Mouse (Mus musculus) heart, embryonic 12.5 days (tissue): ENCODE measurements around the gene Ndufs8. TPM values are rescaled to one million over a fixed set of nuclear protein-coding genes. Genes with fewer than 3 reads are reported as not detected.

Source experiments
- ATAC-seq: fragments of 200-750 bp; cut with Nextera tagmentation; 2 replicates; pipeline ENCODE4 v1.8.0; 2017; ENCODE audit warnings: moderate TSS enrichment, moderate library complexity; ENCODE audit not compliant: insufficient number of reproducible peaks, low FRiP score
- H3K27ac ChIP-seq: fragments of 300-500 bp; sonication (generic); 2 replicates; pipeline ENCODE4 v1.5.1; 2016; ENCODE audit warnings: mild to moderate bottlenecking, moderate library complexity; ENCODE audit not compliant: poor library complexity, severe bottlenecking
- H3K27me3 ChIP-seq: fragments of 300-500 bp; sonication (generic); replicated peaks from 2 replicates; pipeline ENCODE4 v1.6.1; 2016; ENCODE audit warnings: mild to moderate bottlenecking, moderate library complexity
- H3K36me3 ChIP-seq: fragments of 300-500 bp; sonication (generic); 2 replicates; pipeline ENCODE4 v1.6.1; 2016; ENCODE audit warnings: mild to moderate bottlenecking, moderate library complexity
- H3K4me1 ChIP-seq: fragments of 300-500 bp; sonication (generic); replicated peaks from 2 replicates; pipeline ENCODE4 v1.6.1; 2016; ENCODE audit warnings: mild to moderate bottlenecking
- H3K4me2 ChIP-seq: fragments of 300-500 bp; sonication (generic); 2 replicates; pipeline ENCODE4 v1.6.1; 2016; ENCODE audit warnings: mild to moderate bottlenecking, moderate library complexity
- H3K4me3 ChIP-seq: fragments of 300-500 bp; sonication (generic); 2 replicates; pipeline ENCODE4 v1.5.1; 2016; ENCODE audit warnings: mild to moderate bottlenecking
- H3K9ac ChIP-seq: fragments of 300-500 bp; sonication (generic); 2 replicates; pipeline ENCODE4 v1.6.1; 2016; ENCODE audit warnings: mild to moderate bottlenecking, moderate library complexity
- H3K9me3 ChIP-seq: fragments of 300-500 bp; sonication (generic); replicated peaks from 2 replicates; pipeline ENCODE4 v1.6.1; 2016; ENCODE audit warnings: mild to moderate bottlenecking, moderate library complexity
- WGBS: fragments of 180-500 bp; shearing (Covaris S2); methylation state at CpG from one replicate; pipeline ENCODE4 v1.1.7; 2016; 5-methylcytosine and 5-hydroxymethylcytosine counted together
- polyA plus RNA-seq: library from polyadenylated mRNA; unstranded; fragments of >200 nt; fragmentation: Nextera tagmentation; extraction: Ambion mirVana; gene quantifications from 2 replicates; pipeline ENCODE4 v1.2.1, GENCODE M21; 2016

The Ndufs8 gene
- polyA plus RNA-seq, 1 experiment from 2014 or later = 324 TPM

DNA sequence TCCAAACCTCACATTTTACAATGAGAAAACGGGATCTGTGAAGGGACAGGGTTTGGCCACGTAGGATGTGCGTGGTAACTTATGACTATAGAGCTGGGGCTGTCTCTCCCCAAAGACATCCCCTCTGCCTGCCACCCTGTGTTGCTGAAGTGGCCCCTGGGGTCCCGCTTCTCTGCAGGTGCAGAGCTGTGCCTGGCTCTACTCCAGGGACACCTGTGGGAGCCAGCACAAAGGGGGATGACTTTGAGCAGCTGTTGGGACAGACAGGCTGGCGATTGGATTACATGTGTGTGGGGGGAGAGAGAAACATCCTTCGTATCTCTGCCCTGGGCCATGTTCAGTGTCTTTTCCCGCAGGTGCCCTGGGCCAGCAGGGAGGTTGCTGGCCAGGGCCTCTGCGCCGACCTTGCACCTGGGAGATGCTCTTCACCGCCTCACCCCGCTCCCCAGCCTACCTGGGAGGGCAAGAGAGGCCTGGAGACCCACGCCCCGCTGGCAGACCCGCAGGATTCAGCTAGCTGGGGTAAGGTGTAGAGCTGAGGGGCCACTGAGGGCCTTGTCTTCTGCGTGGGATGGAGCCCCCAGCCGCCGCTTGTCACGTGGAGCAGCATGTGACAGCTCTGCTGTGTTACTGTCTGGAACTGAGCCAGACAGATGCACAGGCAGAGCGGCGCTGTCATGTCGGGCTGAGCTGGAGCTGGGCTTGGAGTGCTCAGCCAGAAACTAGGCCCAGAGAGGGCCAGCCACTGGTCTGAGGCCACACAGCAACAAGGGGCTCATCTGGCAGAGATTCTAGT lies 17.9 kb upstream of the Ndufs8 start:
- Histone ChIP-seq H3K4me3 (no peak overlapping the region), H3K9me3 (no peaks in the 10 kb centered on the region), H3K9ac (no peak overlapping the region), H3K4me1 (peaks cover 27% of the 10 kb centered on the region), H3K4me2 (no peak overlapping the region), H3K27ac (peak overlapping the region; percentile 53), H3K36me3 (no peaks in the 10 kb centered on the region), H3K27me3 (0 out of 2 replicates have a peak, but pooled peaks cover 4% of the 10 kb centered on the region)
- no peak for ATAC-seq
- WGBS = 66% methylated on average over 21 of the region's 21 CpGs

DNA sequence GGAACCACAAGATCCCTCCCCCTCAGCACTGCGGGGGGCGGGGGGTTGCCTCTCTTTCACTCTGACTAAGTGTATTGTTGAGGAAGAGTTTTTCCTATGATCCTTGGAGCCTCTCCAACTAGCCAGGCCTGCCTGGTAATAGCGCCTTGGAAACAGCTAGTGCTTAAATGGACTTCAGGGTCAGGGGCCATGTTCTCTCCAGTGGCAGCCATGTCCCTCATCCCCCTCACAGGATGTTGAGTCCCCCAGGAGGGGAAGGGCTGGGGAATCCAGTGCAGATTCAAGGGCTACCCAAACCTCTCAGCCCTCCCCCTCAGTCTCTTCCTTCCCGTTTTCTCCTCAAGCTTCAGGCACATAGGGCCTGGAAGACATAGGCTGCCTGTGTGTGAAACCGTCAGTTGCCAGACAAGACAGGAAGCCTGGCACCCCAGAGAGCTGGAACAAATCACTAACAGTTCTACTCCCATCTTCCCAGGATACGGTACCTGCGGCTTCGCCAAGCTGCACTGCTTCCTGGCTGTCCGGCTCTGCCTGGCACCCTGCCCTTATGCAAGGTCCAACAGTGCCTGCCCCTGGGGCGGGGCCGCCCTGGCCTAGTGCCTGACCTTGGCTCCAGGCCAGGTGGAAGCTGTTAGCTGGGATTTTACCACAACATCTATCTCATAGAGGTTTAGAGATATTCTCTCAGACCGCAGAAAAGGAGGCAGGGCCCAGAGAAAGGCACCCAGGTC lies 16.8 kb upstream of the Ndufs8 start, which contains the start of gene Aldh3b1:
Gene Aldh3b1 (minus strand): TSS at position 598 of the 731 bp plus-strand sequence.
- H3K36me3 ChIP-seq = no peaks in the 10 kb centered on the region
- WGBS = 38% methylated on average over 12 of the region's 12 CpGs

DNA sequence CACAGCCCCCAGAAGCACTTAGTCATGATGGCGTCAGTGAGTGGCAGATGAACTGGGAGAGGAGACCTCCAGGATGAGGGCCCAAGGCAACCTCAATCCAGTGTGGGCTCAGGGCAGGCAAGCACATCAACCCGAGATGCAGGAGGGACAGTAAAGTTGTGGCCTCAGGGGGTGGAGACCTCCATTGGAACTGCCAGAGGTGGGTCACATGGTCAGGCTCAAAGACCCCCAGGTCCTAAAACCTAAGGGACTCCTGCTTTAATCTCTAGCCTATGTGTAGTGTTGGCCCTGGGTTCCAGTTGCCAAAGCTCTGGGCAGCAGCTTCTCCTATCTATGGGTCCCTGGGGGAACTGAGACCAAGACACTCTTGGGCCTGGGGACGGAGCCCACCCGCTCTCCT lies 16.2 kb upstream of the Ndufs8 start:
- ATAC-seq = peak; percentile 8; the same call in 1 of the 2 replicates
- Histone ChIP-seq H3K4me1 (peaks cover 33% of the 10 kb centered on the region), H3K27me3 (no peaks in the 10 kb centered on the region), H3K4me3 (no peak overlapping the region), H3K36me3 (no peaks in the 10 kb centered on the region), H3K4me2 (no peak overlapping the region), H3K27ac (peak overlapping the region; percentile 53; the same call in 1 of the 2 replicates), H3K9me3 (no peaks in the 10 kb centered on the region), H3K9ac (no peak overlapping the region)
- WGBS = 82% methylated on average over 4 of the region's 4 CpGs

More for the DNA sequence above, 16.8 kb upstream of the Ndufs8 start, which contains the start of gene Aldh3b1:
- Histone ChIP-seq H3K4me2 (peak within 1 kb of the TSS; percentile 5; the same call in 1 of the 2 replicates), H3K9me3 (no peaks in the 10 kb centered on the region), H3K4me3 (no peak within 1 kb of the TSS), H3K4me1 (peaks cover 28% of the 10 kb centered on the region), H3K27me3 (0 out of 2 replicates have a peak, but pooled peaks cover 2% of the 10 kb centered on the region), H3K27ac (peak within 1 kb of the TSS; percentile 53), H3K9ac (no peak within 1 kb of the TSS)
- ATAC-seq = peak; percentile 78

DNA sequence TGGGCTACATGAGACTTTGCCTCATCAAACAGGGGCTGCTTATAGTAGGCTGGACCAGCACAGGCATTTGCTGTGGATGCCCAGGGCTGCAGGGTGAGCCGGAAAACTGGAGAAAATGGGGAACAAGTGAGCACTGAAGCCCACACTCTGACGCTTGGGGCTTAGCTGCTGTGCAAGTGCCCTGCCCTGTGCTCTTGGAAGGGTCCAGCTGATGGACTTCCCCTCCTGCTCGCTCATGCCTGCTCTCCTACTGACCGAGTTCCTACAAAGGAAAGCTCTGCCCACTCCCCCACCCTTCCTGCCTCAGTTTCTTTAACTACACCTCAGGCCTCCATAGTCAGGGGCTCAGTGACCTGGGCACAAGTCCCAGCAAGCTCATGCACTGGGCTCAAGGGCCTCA lies 15.4 kb upstream of the Ndufs8 start:
- H3K27me3 ChIP-seq = no peaks in the 10 kb centered on the region
- H3K36me3 ChIP-seq = no peaks in the 10 kb centered on the region
- no peaks in the 10 kb centered on the region for H3K9me3 ChIP-seq
- no peak overlapping the region for H3K27ac ChIP-seq
- H3K4me3 ChIP-seq = no peak overlapping the region
- H3K4me1 ChIP-seq = peaks cover 33% of the 10 kb centered on the region
- no peak overlapping the region for H3K9ac ChIP-seq
- no peak overlapping the region for H3K4me2 ChIP-seq
- 83% methylated on average over 4 of the region's 4 CpGs for WGBS
- no peak for ATAC-seq

DNA sequence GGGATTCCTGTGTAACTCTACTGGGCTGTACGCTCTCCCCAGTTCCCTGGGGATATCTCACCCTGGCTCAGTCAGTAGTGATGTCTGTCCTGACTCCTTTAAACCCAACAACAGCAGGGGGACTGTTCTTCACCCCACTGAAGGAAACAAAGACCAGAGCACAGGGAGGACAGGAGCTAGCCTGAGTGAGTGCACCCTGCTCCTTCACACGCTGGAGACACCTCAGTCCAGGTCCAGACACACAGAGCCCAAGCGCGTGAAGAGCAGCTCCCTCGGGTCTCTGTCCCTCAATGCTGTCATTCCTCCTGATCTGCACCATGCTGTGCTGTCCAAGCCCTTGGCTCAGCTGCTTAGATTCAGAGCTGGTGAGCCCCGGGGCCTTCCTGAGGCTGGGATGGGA lies 14.1 kb upstream of the Ndufs8 start:
- Histone ChIP-seq H3K36me3 (no peaks in the 10 kb centered on the region), H3K9me3 (no peaks in the 10 kb centered on the region), H3K4me2 (no peak overlapping the region), H3K4me3 (no peak overlapping the region), H3K27me3 (no peaks in the 10 kb centered on the region), H3K9ac (no peak overlapping the region), H3K27ac (no peak overlapping the region), H3K4me1 (peaks cover 33% of the 10 kb centered on the region)
- no peak for ATAC-seq
- 62% methylated on average over 6 of the region's 6 CpGs for WGBS

DNA sequence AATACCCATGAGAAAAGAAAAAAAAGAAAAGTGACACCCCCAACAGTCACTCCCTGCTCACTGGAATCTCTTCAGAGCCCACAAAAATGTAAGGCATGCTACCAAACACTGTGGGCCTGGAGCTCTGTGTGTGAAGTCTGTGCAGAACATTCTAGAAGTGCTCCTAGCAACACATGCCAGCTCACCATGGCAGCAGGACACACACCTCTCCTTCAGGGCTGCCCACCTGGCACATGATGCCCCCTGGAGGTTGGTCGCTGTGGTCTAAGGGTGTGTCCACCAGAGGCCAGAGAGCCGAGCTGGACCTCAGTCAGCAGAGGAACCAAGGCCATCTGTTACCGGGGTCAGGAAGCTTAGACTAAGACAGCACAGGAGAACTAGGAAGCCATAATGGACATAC lies 13.7 kb upstream of the Ndufs8 start:
- peaks cover 33% of the 10 kb centered on the region for H3K4me1 ChIP-seq
- no peaks in the 10 kb centered on the region for H3K27me3 ChIP-seq

DNA sequence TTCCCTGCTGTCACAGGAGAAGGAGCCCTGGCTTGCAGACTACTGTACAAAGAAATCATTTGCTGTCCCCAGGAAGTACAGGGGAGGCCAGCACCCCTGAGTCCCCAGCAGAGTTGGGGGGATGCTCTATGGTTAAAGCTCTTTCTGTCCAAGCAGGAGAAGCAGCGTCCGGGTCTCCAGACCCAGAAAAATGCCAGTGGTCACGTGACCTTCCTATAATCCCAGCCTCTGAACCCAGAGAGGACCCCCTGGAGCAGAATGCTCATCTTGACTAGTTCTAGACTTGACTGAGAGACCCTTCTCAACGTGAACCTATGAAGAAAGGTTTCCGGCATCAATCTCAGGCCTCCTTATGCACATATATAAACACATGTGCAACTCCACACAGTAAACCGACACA lies 13.3 kb upstream of the Ndufs8 start:
- H3K9me3 ChIP-seq = no peaks in the 10 kb centered on the region
- H3K27me3 ChIP-seq = no peaks in the 10 kb centered on the region
- no peak overlapping the region for H3K4me2 ChIP-seq
- ATAC-seq = no peak
- H3K9ac ChIP-seq = no peak overlapping the region
- 83% methylated on average over 6 of the region's 6 CpGs for WGBS
- no peaks in the 10 kb centered on the region for H3K36me3 ChIP-seq
- H3K4me3 ChIP-seq = no peak overlapping the region
- no peak overlapping the region for H3K27ac ChIP-seq
- H3K4me1 ChIP-seq = peaks cover 29% of the 10 kb centered on the region

More for the DNA sequence above, 13.7 kb upstream of the Ndufs8 start:
- Histone ChIP-seq H3K9me3 (no peaks in the 10 kb centered on the region), H3K27ac (no peak overlapping the region), H3K36me3 (no peaks in the 10 kb centered on the region), H3K4me2 (no peak overlapping the region), H3K4me3 (no peak overlapping the region), H3K9ac (no peak overlapping the region)
- no peak for ATAC-seq
- 63% methylated on average over 3 of the region's 3 CpGs for WGBS

DNA sequence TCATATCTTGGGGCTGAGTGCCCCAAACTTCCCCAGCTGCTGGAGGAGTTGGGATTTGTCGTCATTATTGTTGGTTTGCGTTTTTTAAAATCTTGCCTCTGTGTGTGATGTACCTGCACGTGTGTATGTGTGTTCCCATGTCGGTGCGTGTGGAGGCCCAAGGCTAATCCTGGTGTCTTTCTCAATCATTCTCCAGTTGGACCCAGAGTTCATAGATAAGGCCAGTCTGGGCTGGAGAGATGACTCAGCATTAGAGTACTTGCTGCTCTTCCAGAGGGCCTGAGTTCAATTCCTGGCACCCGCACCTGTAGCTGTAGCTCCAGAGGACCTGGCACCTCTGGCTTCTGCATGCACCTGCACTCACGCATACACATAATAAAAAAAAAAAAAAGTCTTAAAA lies 12.3 kb upstream of the Ndufs8 start:
- Histone ChIP-seq H3K4me3 (no peak overlapping the region), H3K4me1 (peaks cover 19% of the 10 kb centered on the region), H3K36me3 (no peaks in the 10 kb centered on the region), H3K9me3 (no peaks in the 10 kb centered on the region), H3K27ac (no peak overlapping the region), H3K4me2 (no peak overlapping the region), H3K9ac (no peak overlapping the region), H3K27me3 (no peaks in the 10 kb centered on the region)
- 81% methylated on average over 7 of the region's 7 CpGs for WGBS
- no peak for ATAC-seq

DNA sequence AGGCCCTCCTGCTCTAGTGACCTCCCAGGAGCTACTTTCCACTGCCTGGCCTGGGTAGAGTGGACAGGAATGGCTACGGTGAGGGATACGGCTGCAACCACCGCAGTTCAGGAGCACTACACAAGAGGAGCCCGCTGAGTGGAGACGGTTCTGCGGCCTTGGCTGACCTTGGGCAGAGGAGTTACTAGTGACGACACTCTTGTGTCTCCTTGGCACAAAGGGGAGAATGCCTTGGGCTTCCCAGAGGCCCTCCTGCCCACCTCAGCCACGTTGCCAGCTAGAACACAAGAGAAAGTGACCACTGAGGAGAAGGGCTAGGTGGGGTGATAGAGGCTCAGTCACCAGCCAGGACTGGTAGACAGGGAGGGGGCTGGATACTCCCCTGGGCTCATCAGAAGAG lies 11.6 kb upstream of the Ndufs8 start:
- 67% methylated on average over 8 of the region's 8 CpGs for WGBS
- Histone ChIP-seq H3K36me3 (no peaks in the 10 kb centered on the region), H3K27me3 (no peaks in the 10 kb centered on the region), H3K4me3 (no peak overlapping the region), H3K9ac (no peak overlapping the region), H3K27ac (no peak overlapping the region), H3K4me2 (no peak overlapping the region), H3K4me1 (peaks cover 19% of the 10 kb centered on the region; the same call in 1 of the 2 replicates), H3K9me3 (no peaks in the 10 kb centered on the region)
- no peak for ATAC-seq

DNA sequence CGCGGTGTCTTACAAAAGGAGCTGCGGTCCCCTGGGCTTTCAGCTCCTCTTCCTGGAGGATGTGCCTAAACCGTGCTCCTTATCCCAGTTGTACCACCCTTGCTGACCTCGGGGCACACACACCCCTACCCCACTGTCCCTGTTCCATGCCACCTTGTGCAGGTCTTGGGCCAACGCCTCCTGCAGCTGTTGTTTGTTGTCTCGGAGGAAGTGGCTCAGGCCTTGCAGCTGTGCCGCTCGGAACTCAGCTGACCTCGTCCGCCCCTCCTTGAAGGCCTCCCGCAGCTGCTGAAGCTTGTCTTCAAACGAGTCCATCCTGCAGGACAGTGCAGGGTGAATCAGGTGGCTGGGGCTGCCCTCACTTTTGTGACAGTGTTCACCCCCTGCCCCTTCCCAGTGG lies 11.0 kb upstream of the Ndufs8 start:
- H3K9me3 ChIP-seq = no peaks in the 10 kb centered on the region
- peaks cover 14% of the 10 kb centered on the region; the same call in 1 of the 2 replicates for H3K4me1 ChIP-seq
- H3K36me3 ChIP-seq = no peaks in the 10 kb centered on the region
- no peaks in the 10 kb centered on the region for H3K27me3 ChIP-seq
- ATAC-seq = no peak
- no peak overlapping the region for H3K9ac ChIP-seq
- no peak overlapping the region for H3K4me2 ChIP-seq
- H3K27ac ChIP-seq = no peak overlapping the region
- WGBS = 58% methylated on average over 13 of the region's 13 CpGs
- no peak overlapping the region for H3K4me3 ChIP-seq

DNA sequence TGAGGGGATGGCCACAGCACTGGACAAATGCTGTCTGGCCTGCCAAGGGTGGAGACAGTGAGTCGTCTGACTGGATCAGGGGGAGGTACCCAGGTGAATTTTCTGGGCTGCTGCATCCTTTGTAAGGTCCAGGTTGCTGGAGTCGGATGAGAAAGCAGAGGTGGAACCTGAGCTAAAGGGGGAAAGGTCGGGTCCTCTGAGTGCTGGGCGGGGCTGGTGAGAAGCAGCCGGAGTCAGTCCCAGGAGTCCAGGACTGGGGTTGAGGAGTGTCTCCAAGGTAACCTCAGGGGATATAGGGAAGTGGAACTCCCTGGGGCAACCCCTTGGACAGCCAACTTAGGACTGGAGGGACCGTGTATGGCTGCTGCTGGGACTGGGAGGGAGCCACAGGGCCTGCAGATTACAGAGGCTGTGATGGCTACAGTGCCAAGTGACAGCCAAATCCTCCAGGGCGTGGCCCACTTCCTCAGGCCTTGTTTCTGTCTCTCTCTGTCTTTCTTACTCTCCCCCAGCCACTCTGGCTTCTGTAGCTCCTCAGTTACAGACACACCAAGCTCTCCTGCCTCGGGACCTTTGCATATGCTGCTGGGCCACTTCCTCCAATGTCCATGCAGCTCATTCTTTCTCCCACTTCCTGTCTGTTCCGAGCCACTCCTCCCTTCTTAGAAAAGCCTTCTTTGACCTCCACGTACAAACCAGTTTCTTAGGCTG lies 10.2 kb upstream of the Ndufs8 start:
- WGBS = 54% methylated on average over 10 of the region's 10 CpGs
- Histone ChIP-seq H3K9ac (no peak overlapping the region), H3K9me3 (no peaks in the 10 kb centered on the region), H3K4me2 (no peak overlapping the region), H3K27me3 (no peaks in the 10 kb centered on the region), H3K27ac (no peak overlapping the region), H3K4me1 (peaks cover 14% of the 10 kb centered on the region; the same call in 1 of the 2 replicates), H3K4me3 (no peak overlapping the region), H3K36me3 (no peaks in the 10 kb centered on the region)
- ATAC-seq = no peak
